Mouse (Mus musculus): ENCODE measurements around the gene Ndufs3. TPM values are rescaled to one million over a fixed set of nuclear protein-coding genes. Genes with fewer than 3 reads are reported as not detected.
"Not testable (repeated sequence)": the region's sequence is repeated elsewhere in the genome, so short reads cannot be mapped to it uniquely, and the experiment has no call there.

Ndufs3 gene
- polyA plus RNA-seq, 1 experiment from 2014 or later, result 136 TPM

DNA sequence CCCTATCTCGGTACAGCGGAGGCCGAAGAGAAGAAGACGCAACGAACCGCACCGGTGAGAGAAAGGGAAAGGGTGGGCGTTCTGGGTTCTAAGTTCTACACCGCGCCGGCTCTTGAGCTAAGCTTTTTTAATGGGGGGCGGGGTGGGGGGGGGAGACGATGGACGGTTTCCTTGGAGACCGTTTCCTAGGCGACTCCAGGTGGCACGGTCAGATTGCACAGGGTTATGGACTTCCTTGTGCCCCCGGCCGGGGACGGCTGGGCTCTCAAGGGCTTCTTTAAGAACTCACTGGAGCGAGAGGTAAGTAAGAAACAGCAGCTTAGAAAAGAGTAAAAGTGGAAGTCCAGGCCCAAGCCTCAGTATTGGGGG, 213 bp upstream of the Ndufs3 start:
- peaks cover 59% of the 10 kb centered on the region for H3K36me3 ChIP-seq (replicated peaks)
- under 1% methylated on average over 21 of the region's 21 CpGs for WGBS (ENCODE audit: insufficient replicate concordance)

DNA sequence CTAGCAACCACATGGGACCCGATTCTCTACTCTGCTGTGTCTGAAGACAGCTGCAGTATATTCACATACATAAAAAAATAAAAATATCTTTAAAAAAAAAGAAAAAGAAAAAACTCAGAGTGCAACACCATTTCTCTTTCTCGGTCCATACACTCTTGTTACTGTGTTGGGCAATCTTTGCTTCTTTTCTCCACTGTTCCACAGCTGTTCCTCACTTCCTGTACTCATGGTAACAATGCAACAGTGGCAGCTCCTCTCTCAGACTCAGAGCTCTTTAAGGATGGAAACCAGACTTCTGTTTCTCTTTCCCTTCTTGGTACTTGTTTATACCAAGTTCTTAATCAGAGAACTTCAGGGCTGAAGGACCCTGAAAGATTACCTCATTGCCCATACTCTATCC, 1.2 kb downstream of the Ndufs3 start:
- peak overlapping the region; percentile 84 for H3K9ac ChIP-seq
- peaks cover 52% of the 10 kb centered on the region for H3K36me3 ChIP-seq (replicated peaks)
- peaks cover 39% of the 10 kb centered on the region for H3K4me1 ChIP-seq (replicated peaks)
- peak overlapping the region; percentile 75 for H3K4me2 ChIP-seq
- peak overlapping the region; percentile 82 for H3K4me3 ChIP-seq (replicated peaks)
- no peaks in the 10 kb centered on the region for H3K27me3 ChIP-seq
- WGBS (ENCODE audit: insufficient replicate concordance), result 63% methylated on average over 2 of the region's 2 CpGs
- H3K9me3 ChIP-seq (replicated peaks), result no peaks in the 10 kb centered on the region
- ATAC-seq (ENCODE audit: insufficient read depth), result no peak
- peak overlapping the region; percentile 86 for H3K27ac ChIP-seq (replicated peaks)

More for the DNA sequence above, 213 bp upstream of the Ndufs3 start:
- peak overlapping the region; percentile 86 for H3K27ac ChIP-seq (replicated peaks)
- peak overlapping the region; percentile 82 for H3K4me3 ChIP-seq (replicated peaks)
- H3K4me1 ChIP-seq (replicated peaks), result peaks cover 39% of the 10 kb centered on the region
- no peaks in the 10 kb centered on the region for H3K9me3 ChIP-seq (replicated peaks)
- peak; percentile 45 for ATAC-seq (ENCODE audit: insufficient read depth)
- H3K9ac ChIP-seq, result peak overlapping the region; percentile 84
- no peaks in the 10 kb centered on the region for H3K27me3 ChIP-seq
- H3K4me2 ChIP-seq, result peak overlapping the region; percentile 75

DNA sequence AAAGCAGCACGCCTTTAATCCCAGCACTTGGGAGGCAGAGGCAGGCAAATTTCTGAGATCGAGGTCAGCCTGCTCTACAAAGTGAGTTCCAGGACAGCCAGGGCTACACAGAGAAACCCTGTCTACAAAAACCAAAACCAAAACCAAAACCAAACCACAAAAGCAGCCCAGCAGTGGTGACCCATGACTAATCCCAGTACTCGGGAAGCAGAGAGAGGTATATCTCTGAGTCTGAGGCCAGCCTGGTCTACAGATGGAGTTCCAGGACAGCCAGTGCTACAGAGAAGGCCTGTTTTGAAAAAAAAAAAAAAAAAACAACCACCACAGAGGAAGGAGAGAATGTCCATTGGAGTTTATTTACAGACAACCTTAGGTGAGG, 10.3 kb downstream of the Ndufs3 start:
- peaks cover 51% of the 10 kb centered on the region for H3K36me3 ChIP-seq (replicated peaks)
- H3K27me3 ChIP-seq, result peaks cover 25% of the 10 kb centered on the region
- H3K4me3 ChIP-seq (replicated peaks); ATAC-seq (ENCODE audit: insufficient read depth); H3K9me3 ChIP-seq (replicated peaks): not testable (repeated sequence)
- peak overlapping the region; percentile 88 for H3K27ac ChIP-seq (replicated peaks)
- peak overlapping the region; percentile 63 for H3K4me2 ChIP-seq
- WGBS (ENCODE audit: insufficient replicate concordance), result 36% methylated on average over 3 of the region's 3 CpGs
- peak overlapping the region; percentile 49 for H3K9ac ChIP-seq
- H3K4me1 ChIP-seq (replicated peaks), result peaks cover 71% of the 10 kb centered on the region

DNA sequence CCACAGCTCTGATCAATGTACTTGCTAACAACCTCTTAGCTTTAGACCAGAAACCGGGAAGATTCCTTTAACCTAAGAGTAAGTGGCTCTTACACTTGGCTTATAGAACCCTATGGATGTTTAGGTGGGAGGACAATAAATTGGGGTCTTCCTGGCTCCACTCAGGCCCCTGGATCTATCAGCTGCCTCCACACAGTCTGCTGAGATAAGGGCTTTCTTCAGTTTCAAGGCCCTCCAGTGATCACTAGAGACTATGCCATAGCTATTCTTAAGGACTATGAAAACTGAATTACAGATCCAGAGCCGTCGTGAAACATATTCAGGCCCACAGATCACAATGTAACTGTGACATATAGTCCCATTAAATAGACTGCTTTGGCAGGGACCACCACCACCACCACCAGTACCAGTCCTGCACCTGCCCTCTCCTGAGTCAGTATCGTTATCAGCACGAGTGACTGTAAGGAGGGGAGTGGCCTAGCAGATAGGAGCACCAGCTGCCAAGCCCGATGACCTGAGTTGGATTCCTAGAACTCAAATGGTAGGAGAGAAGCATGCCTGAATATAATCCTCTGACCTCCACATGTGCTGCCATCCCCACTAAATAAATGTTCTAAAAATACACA, 10.8 kb downstream of the Ndufs3 start:
- peak; percentile 89 for ATAC-seq (ENCODE audit: insufficient read depth)
- Histone ChIP-seq H3K27me3 (peaks cover 30% of the 10 kb centered on the region), H3K4me1 (replicated peaks) (peaks cover 75% of the 10 kb centered on the region), H3K9ac (peak overlapping the region; percentile 49), H3K4me2 (peak overlapping the region; percentile 63), H3K9me3 (replicated peaks) (no peaks in the 10 kb centered on the region), H3K27ac (replicated peaks) (peak overlapping the region; percentile 88), H3K4me3 (replicated peaks) (0 out of 2 replicates have a peak overlapping the region, but pooled peaks have one; percentile 2), H3K36me3 (replicated peaks) (peaks cover 47% of the 10 kb centered on the region)
- WGBS (ENCODE audit: insufficient replicate concordance), result 42% methylated on average over 6 of the region's 6 CpGs

DNA sequence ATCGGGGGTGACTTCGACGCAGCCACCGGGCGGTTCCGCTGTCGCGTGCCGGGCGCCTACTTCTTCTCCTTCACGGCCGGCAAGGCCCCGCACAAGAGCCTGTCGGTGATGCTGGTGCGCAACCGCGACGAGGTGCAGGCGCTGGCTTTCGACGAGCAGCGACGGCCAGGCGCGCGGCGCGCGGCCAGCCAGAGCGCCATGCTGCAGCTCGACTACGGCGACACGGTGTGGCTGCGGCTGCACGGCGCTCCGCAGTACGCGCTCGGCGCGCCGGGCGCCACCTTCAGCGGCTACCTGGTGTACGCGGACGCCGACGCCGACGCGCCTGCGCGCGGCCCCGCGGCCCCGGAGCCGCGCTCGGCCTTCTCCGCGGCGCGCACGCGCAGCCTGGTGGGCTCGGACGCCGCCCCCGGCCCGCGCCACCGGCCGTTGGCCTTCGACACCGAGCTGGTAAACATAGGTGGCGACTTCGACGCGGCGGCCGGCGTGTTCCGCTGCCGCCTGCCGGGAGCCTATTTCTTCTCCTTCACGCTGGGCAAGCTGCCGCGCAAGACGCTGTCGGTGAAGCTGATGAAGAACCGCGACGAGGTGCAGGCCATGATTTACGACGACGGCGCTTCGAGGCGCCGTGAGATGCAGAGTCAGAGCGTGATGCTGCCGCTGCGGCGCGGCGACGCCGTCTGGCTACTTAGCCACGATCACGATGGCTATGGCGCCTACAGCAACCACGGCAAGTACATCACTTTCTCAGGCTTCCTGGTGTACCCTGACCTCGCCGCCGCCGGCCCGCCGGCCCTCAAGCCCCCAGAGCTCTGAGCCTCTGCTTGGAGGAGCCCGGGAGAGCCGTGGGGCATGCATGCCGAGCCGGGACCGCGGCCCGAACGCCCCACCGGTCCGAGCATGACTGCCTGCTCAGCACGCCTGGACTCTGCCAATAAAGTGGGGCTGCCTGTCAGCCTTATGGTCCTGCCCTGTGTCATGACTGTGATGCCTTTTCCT, 14.8 kb downstream of the Ndufs3 start:
- peaks cover 9% of the 10 kb centered on the region for H3K36me3 ChIP-seq (replicated peaks)
- peaks cover 70% of the 10 kb centered on the region for H3K27me3 ChIP-seq
- H3K4me1 ChIP-seq (replicated peaks), result peaks cover 72% of the 10 kb centered on the region
- no peaks in the 10 kb centered on the region for H3K9me3 ChIP-seq (replicated peaks)
- H3K4me2 ChIP-seq, result peak overlapping the region; percentile 96
- WGBS (ENCODE audit: insufficient replicate concordance), result 5% methylated on average over 133 of the region's 133 CpGs
- H3K9ac ChIP-seq, result peak overlapping the region; percentile 58
- peak; percentile 59 for ATAC-seq (ENCODE audit: insufficient read depth)
- peak overlapping the region; percentile 34; the same call in 1 of the 2 replicates for H3K27ac ChIP-seq (replicated peaks)
- H3K4me3 ChIP-seq (replicated peaks), result peak overlapping the region; percentile 68

DNA sequence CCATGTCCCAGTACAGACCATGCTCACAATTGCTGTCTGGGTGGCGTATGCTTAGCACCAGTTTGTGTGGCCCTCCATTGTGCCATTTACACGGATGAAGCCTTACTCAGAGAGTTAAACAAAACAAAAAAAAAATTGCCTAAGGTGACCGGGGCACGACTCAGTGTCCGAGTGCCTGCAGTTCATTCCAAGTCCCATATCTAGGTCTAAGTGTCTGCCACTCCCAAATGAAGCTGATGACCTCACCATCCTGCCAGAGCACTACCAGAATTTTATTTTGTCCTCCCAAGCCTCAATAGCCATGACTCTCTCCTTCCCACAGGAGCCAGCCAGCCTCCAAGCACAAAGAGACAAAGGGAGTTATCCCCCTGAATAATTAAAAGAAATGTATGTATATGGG, 17.0 kb downstream of the Ndufs3 start:
- ATAC-seq (ENCODE audit: insufficient read depth), result no peak
- WGBS (ENCODE audit: insufficient replicate concordance), result 57% methylated on average over 5 of the region's 5 CpGs
- H3K4me3 ChIP-seq (replicated peaks), result no peak overlapping the region
- H3K27me3 ChIP-seq, result peaks cover 92% of the 10 kb centered on the region
- no peak overlapping the region for H3K4me2 ChIP-seq
- H3K4me1 ChIP-seq (replicated peaks), result peaks cover 49% of the 10 kb centered on the region
- no peak overlapping the region for H3K27ac ChIP-seq (replicated peaks)
- no peaks in the 10 kb centered on the region for H3K9me3 ChIP-seq (replicated peaks)
- H3K36me3 ChIP-seq (replicated peaks), result no peaks in the 10 kb centered on the region
- no peak overlapping the region for H3K9ac ChIP-seq

DNA sequence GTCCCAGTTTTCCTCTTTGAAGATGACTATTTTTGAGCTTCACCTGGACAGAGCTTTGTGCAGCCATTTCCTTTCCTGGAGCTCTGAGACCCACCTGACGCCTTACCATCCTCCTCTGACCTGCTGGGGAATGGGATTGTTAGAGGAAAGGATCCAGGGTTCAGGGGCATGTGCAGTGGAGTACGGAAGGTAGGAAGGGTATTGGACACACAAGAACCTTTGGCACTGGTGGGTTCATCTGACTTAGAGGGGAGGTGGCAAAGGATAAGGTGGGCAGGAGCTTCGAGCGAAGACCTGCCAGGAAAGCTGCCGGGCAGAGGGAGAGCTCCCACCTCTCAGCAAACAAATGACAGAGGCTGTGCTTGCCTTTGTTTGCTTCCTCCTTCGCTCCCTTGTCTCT, 18.2 kb downstream of the Ndufs3 start:
- no peak overlapping the region for H3K9ac ChIP-seq
- peaks cover 37% of the 10 kb centered on the region for H3K4me1 ChIP-seq (replicated peaks)
- H3K9me3 ChIP-seq (replicated peaks), result no peaks in the 10 kb centered on the region
- no peaks in the 10 kb centered on the region for H3K36me3 ChIP-seq (replicated peaks)
- 36% methylated on average over 6 of the region's 6 CpGs for WGBS (ENCODE audit: insufficient replicate concordance)
- H3K4me3 ChIP-seq (replicated peaks), result no peak overlapping the region
- no peak overlapping the region for H3K27ac ChIP-seq (replicated peaks)
- H3K27me3 ChIP-seq, result peaks cover 96% of the 10 kb centered on the region
- ATAC-seq (ENCODE audit: insufficient read depth), result no peak
- no peak overlapping the region for H3K4me2 ChIP-seq

DNA sequence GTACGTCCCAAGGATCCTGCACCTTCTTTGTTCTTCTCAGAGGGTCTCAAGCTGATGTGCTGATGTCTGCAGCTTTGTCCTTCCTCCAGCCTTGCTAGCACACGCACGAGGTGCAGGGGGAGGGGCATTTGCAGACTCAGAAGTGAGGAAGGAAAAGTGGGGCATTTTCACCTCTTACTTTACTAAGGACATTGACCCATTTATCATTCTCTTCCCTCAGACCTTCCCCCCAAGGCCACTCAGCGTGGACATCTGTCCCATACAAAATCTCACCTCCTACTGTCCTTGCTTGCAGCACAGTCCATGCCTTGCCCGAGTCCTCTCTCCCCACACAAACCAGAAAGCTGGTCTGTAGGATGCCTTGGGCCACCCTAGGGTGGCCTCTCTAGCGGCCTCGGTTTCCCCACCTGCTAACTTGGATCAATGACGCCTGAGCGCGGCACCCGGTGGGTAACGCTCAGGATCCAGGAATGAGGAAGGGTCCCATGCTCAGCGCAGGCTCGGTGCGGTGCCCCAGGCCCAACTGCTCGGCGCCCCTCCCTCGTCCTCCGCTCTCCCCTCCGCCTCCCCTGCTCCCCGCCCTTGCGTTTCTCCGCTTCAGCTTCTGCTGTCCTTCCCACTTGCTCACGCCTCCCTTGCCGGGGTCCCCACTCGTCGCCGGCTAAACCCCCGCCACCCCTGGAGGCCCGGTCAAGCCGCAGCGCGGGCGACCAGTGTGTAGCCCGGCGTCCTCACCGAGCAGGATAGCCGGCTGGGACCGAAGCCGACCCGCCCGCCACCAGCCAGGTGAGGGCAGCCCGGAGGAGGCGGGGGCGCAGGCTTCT, 19.2 kb downstream of the Ndufs3 start, which contains the start of gene C1qtnf4:
Gene C1qtnf4, plus strand, starts transcription at position 643 of the 824 bp plus-strand sequence.
- Histone ChIP-seq H3K36me3 (replicated peaks) (no peaks in the 10 kb centered on the region), H3K27ac (replicated peaks) (no peak within 1 kb of the TSS), H3K4me3 (replicated peaks) (peak within 1 kb of the TSS; percentile 42), H3K9me3 (replicated peaks) (no peaks in the 10 kb centered on the region), H3K27me3 (peaks cover 92% of the 10 kb centered on the region), H3K9ac (no peak within 1 kb of the TSS), H3K4me2 (peak within 1 kb of the TSS; percentile 61), H3K4me1 (replicated peaks) (peaks cover 31% of the 10 kb centered on the region)
- no peak for ATAC-seq (ENCODE audit: insufficient read depth)
- WGBS (ENCODE audit: insufficient replicate concordance), result 4% methylated on average over 45 of the region's 45 CpGs

DNA sequence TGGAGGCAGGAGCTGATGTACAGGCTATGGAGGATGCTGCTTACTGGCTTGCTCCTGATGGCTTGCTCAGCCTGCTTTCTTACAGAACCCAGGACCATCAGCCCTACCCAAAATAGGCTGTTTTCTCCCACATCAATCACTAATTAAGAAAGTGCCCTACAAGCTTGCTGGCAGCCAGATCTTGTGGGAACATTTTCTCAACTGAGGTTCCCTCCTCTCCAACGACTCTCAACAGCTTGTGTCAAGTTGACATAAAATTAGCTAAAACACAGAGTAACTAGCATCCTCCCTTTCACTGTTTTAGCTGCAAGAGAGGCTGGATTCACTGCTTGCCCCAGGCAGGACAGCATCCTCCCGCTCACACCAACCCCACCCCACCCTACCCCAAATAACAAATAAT, 22.8 kb downstream of the Ndufs3 start:
- WGBS (ENCODE audit: insufficient replicate concordance), result 51% methylated on average over 2 of the region's 2 CpGs
- no peak for ATAC-seq (ENCODE audit: insufficient read depth)
- Histone ChIP-seq H3K9me3 (replicated peaks) (no peaks in the 10 kb centered on the region), H3K4me1 (replicated peaks) (peaks cover 26% of the 10 kb centered on the region), H3K9ac (no peak overlapping the region), H3K27me3 (peaks cover 81% of the 10 kb centered on the region), H3K36me3 (replicated peaks) (no peaks in the 10 kb centered on the region), H3K4me3 (replicated peaks) (no peak overlapping the region), H3K4me2 (no peak overlapping the region), H3K27ac (replicated peaks) (no peak overlapping the region)

DNA sequence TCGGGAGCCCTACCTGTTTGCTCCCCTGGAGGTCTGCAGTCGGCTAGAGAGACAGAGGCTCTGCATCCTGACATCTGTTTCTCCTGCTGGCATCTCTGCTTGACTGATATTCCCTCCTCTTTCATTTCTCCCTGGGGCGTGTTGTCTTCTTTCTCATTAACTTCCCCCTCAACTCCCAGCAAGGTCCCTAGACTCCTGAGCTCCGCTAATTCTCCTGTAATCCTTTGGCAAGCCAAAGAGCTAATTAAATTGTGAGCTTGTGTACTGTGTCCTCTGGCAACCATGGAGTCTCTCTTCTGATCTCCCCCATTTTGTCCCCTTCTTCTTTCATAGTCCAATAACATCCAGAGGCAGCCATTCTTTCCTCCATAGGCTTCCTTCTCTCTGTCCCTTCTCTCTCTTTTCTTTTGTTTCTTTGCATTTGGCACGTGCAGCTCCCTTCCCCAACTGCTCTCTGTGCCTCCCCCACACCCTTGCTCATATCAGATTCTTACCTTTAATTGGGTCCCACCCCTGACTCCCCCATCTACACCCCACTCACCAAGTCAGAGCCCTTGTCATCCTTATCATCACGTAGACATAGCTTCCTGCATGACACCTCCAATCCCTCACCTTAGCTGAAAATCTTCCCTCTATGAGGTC, 24.4 kb downstream of the Ndufs3 start:
- peaks cover 65% of the 10 kb centered on the region for H3K27me3 ChIP-seq
- no peak overlapping the region for H3K4me2 ChIP-seq
- H3K9me3 ChIP-seq (replicated peaks), result no peaks in the 10 kb centered on the region
- WGBS (ENCODE audit: insufficient replicate concordance), result 33% methylated on average over 6 of the region's 6 CpGs
- H3K9ac ChIP-seq, result no peak overlapping the region
- peaks cover 17% of the 10 kb centered on the region for H3K4me1 ChIP-seq (replicated peaks)
- H3K27ac ChIP-seq (replicated peaks), result no peak overlapping the region
- no peaks in the 10 kb centered on the region for H3K36me3 ChIP-seq (replicated peaks)
- no peak for ATAC-seq (ENCODE audit: insufficient read depth)
- H3K4me3 ChIP-seq (replicated peaks), result no peak overlapping the region

Measured in liver, embryonic 15.5 days (tissue).